ENCODE assay signal across 26 mouse cellular contexts in genomic region chr4:135880018-135880417, GRCm38 (mm10). TPM values are rescaled to one million over a fixed set of nuclear protein-coding genes. Genes with fewer than 3 reads are reported as not detected.
DNase-seq lines count a peak whose midpoint lies in the region; ATAC-seq lines count a peak whose summit lies in the region.
"Had no signal": no experiment of that assay in that cellular context is flagged by ENCODE, and none has a peak within 500 bp of the region (broad histone marks: within the 10 kb centered on the region; RNA-seq: fewer than 3 reads in every experiment).

No protein-coding gene starts in this region.

- ATAC-seq in neural tube, embryonic 15.5 days (ENCODE audit: low FRiP score), result no peak
- ATAC-seq: CD4-positive, CD25-positive, alpha-beta regulatory T cell, adult 4 months; forebrain, embryonic 15.5 days; hindbrain, embryonic 16.5 days had no signal

- H3K9ac ChIP-seq in neural tube, embryonic 15.5 days (replicated peaks), result no peak overlapping the region
- H3K9ac ChIP-seq: embryonic facial prominence, embryonic 13.5 days; forebrain, embryonic 12.5 days; forebrain, embryonic 15.5 days; heart, embryonic 13.5 days; hindbrain, embryonic 13.5 days had no signal

- whole genome bisulfite sequencing in heart, embryonic 10.5 days, result 90% methylated on average over 6 of the region's 6 CpGs
- WGBS in neural tube, embryonic 15.5 days, result 91% methylated on average over 6 of the region's 6 CpGs

- no peaks in the 10 kb centered on the region for H3K36me3 ChIP-seq in heart, embryonic 10.5 days
- H3K36me3 ChIP-seq in neural tube, embryonic 15.5 days, result no peaks in the 10 kb centered on the region
- H3K36me3 ChIP-seq: embryonic facial prominence, embryonic 10.5 days; embryonic facial prominence, embryonic 13.5 days; forebrain, embryonic 12.5 days; forebrain, embryonic 15.5 days; heart, embryonic 13.5 days; hindbrain, embryonic 10.5 days; hindbrain, embryonic 13.5 days had no signal

- H3K9me3 ChIP-seq in heart, embryonic 10.5 days, result no peaks in the 10 kb centered on the region
- no peaks in the 10 kb centered on the region for H3K9me3 ChIP-seq in neural tube, embryonic 15.5 days (replicated peaks)
- H3K9me3 ChIP-seq: embryonic facial prominence, embryonic 10.5 days; embryonic facial prominence, embryonic 13.5 days; forebrain, embryonic 12.5 days; forebrain, embryonic 15.5 days; heart, embryonic 13.5 days; hindbrain, embryonic 10.5 days; hindbrain, embryonic 13.5 days had no signal

- DNase-seq in heart, embryonic 10.5 days (ENCODE audit: low spot score), result peak; percentile 66
- no peak for DNase-seq in heart, postnatal 4 days
- peak; percentile 11 for DNase-seq in neural tube, embryonic 10.5 days (ENCODE audit: extremely low spot score, low spot score)
- peak; percentile 1 for DNase-seq in urinary bladder, postnatal 14 days (ENCODE audit: low spot score)
- no peak for DNase-seq in urinary bladder, adult 2 months (ENCODE audit: low spot score)
- DNase-seq: adrenal gland, adult 2 months; adrenal gland, postnatal 14 days; cerebellum, adult 11 months; cerebellum, adult 2 months; cerebellum, postnatal 10 days; cerebellum, postnatal 36 days; embryo, embryonic 11 days; heart, adult 18-20 months; heart, postnatal 14 days had no signal

- H3K27me3 ChIP-seq in heart, embryonic 10.5 days (ENCODE audit: insufficient read depth, poor library complexity, severe bottlenecking), result no peaks in the 10 kb centered on the region
- H3K27me3 ChIP-seq in neural tube, embryonic 15.5 days (replicated peaks), result no peaks in the 10 kb centered on the region
- H3K27me3 ChIP-seq: embryonic facial prominence, embryonic 13.5 days; forebrain, embryonic 12.5 days; forebrain, embryonic 15.5 days; heart, embryonic 13.5 days; hindbrain, embryonic 13.5 days had no signal

- no peak overlapping the region for H3K4me2 ChIP-seq in neural tube, embryonic 15.5 days
- H3K4me2 ChIP-seq: embryonic facial prominence, embryonic 13.5 days; forebrain, embryonic 12.5 days; forebrain, embryonic 15.5 days; heart, embryonic 13.5 days; hindbrain, embryonic 13.5 days had no signal

- H3K27ac ChIP-seq in heart, embryonic 10.5 days, result no peak overlapping the region
- H3K27ac ChIP-seq in neural tube, embryonic 15.5 days (replicated peaks), result no peak overlapping the region
- H3K27ac ChIP-seq: embryonic facial prominence, embryonic 10.5 days; embryonic facial prominence, embryonic 13.5 days; forebrain, embryonic 12.5 days; forebrain, embryonic 15.5 days; heart, embryonic 13.5 days; hindbrain, embryonic 10.5 days; hindbrain, embryonic 13.5 days had no signal

- H3K4me1 ChIP-seq in heart, embryonic 10.5 days, result peaks cover 39% of the 10 kb centered on the region
- peaks cover 21% of the 10 kb centered on the region for H3K4me1 ChIP-seq in neural tube, embryonic 15.5 days

- no peak overlapping the region for H3K4me3 ChIP-seq in heart, embryonic 10.5 days
- no peak overlapping the region for H3K4me3 ChIP-seq in neural tube, embryonic 15.5 days (replicated peaks)
- H3K4me3 ChIP-seq: embryonic facial prominence, embryonic 10.5 days; embryonic facial prominence, embryonic 13.5 days; erythroblast, embryonic 14.5 days; forebrain, embryonic 12.5 days; forebrain, embryonic 15.5 days; heart, embryonic 13.5 days; hindbrain, embryonic 10.5 days; hindbrain, embryonic 13.5 days had no signal

RNA-seq across cellular contexts. Expression of gene Pnrc2, which starts 6.4 kb away (rescaled TPM):
- polyA plus RNA-seq in heart, embryonic 10.5 days (2016; fragmentation: Nextera tagmentation; extraction: Ambion mirVana), result 121 and 150 TPM in 2 replicates
- total RNA-seq in heart, postnatal 4 days (2021), result 10 to 100 TPM; 81.7 to 88.6 TPM
- polyA plus RNA-seq in neural tube, embryonic 15.5 days (2015; fragmentation: Nextera tagmentation; extraction: Ambion mirVana), result 82.1 and 114 TPM in 2 replicates
- polyA plus RNA-seq in urinary bladder, adult 2 months (2012; rRNA removed), result 100 and 122 TPM in 2 replicates

RNA-seq across cellular contexts. Expression of gene Cnr2, which starts 15.2 kb away (rescaled TPM):
- polyA plus RNA-seq in heart, embryonic 10.5 days (2016; fragmentation: Nextera tagmentation; extraction: Ambion mirVana), result 0.60 and 1.4 TPM in 2 replicates
- under 1 TPM; 0.68 to 0.74 TPM for total RNA-seq in heart, postnatal 4 days (2021)
- 0.10 and 0.50 TPM in 2 replicates for polyA plus RNA-seq in neural tube, embryonic 15.5 days (2015; fragmentation: Nextera tagmentation; extraction: Ambion mirVana)
- 0.43 and 0.56 TPM in 2 replicates for polyA plus RNA-seq in urinary bladder, adult 2 months (2012; rRNA removed)
- polyA plus RNA-seq: C2C12; erythroblast, embryonic 14.5 days had no signal

RNA-seq across cellular contexts. Expression of gene Srsf10, which starts 24.5 kb away (rescaled TPM):
- 188 and 227 TPM in 2 replicates for polyA plus RNA-seq in heart, embryonic 10.5 days (2016; fragmentation: Nextera tagmentation; extraction: Ambion mirVana)
- 10 to 100 TPM; 73.8 to 80.5 TPM for total RNA-seq in heart, postnatal 4 days (2021)
- 157 and 178 TPM in 2 replicates for polyA plus RNA-seq in neural tube, embryonic 15.5 days (2015; fragmentation: Nextera tagmentation; extraction: Ambion mirVana)
- polyA plus RNA-seq in urinary bladder, adult 2 months (2012; rRNA removed), result 50.8 and 61.7 TPM in 2 replicates

RNA-seq across cellular contexts. Expression of gene Fuca1, which starts 40.5 kb away (rescaled TPM):
- polyA plus RNA-seq in heart, embryonic 10.5 days (2016; fragmentation: Nextera tagmentation; extraction: Ambion mirVana), result 44.2 and 51.2 TPM in 2 replicates
- 10 to 100 TPM; 42.4 to 45.9 TPM for total RNA-seq in heart, postnatal 4 days (2021)
- 68.6 and 71.5 TPM in 2 replicates for polyA plus RNA-seq in neural tube, embryonic 15.5 days (2015; fragmentation: Nextera tagmentation; extraction: Ambion mirVana)
- polyA plus RNA-seq in urinary bladder, adult 2 months (2012; rRNA removed), result 75.9 and 84.2 TPM in 2 replicates

Comparison
In these comparisons a context has a peak if more than half of its experiments do, and no peak if none do; other contexts are left out.
1. DNase-seq: peak in heart, embryonic 10.5 days (single experiment), neural tube, embryonic 10.5 days (single experiment) and urinary bladder, postnatal 14 days (single experiment); none in heart, postnatal 4 days (single experiment) and urinary bladder, adult 2 months (single experiment).